ENCODE assay signal across 15 mouse cellular contexts in the genomic region with DNA sequence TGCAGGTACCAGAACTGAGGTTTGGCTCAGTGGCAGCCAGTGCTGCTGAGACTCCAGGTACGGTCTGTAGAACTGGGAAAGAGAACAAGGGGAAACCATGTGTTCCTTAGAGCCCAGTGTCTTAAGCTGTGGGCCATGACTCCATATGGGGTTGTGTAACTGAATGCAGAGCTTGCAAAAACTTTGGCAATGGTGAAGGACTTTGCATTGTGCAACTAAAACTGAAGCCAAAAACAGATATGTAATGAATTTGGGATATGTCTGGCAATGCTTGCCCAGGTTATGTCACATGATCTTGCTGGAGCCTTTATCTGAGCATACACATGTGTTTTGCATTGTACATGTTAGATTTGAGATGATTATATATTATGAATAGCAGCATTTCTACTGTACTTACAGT. TPM values are rescaled to one million over a fixed set of nuclear protein-coding genes. Genes with fewer than 3 reads are reported as not detected.
DNase-seq lines count a peak whose midpoint lies in the region; ATAC-seq lines count a peak whose summit lies in the region.
"Had no signal": no experiment of that assay in that cellular context is flagged by ENCODE, and none has a peak within 500 bp of the region (broad histone marks: within the 10 kb centered on the region; RNA-seq: fewer than 3 reads in every experiment).

No protein-coding gene starts in this region.

- ATAC-seq in embryonic facial prominence, embryonic 13.5 days (ENCODE audit: insufficient number of reproducible peaks, insufficient read depth, low FRiP score, low TSS enrichment, low read depth), result no peak
- ATAC-seq in midbrain, embryonic 13.5 days, result no peak
- ATAC-seq in midbrain, embryonic 11.5 days (ENCODE audit: low FRiP score), result no peak
- ATAC-seq: intestine, postnatal 0 days had no signal

- H3K27me3 ChIP-seq in embryonic facial prominence, embryonic 13.5 days, result no peaks in the 10 kb centered on the region
- no peaks in the 10 kb centered on the region for H3K27me3 ChIP-seq in embryonic facial prominence, embryonic 10.5 days (replicated peaks; ENCODE audit: low read depth, poor library complexity, severe bottlenecking)
- H3K27me3 ChIP-seq in midbrain, embryonic 13.5 days, result no peaks in the 10 kb centered on the region
- H3K27me3 ChIP-seq in midbrain, embryonic 11.5 days (ENCODE audit: control insufficient read depth, insufficient read depth, low read length), result no peaks in the 10 kb centered on the region

- no peaks in the 10 kb centered on the region for H3K36me3 ChIP-seq in embryonic facial prominence, embryonic 13.5 days
- H3K36me3 ChIP-seq in embryonic facial prominence, embryonic 10.5 days (replicated peaks), result no peaks in the 10 kb centered on the region
- no peaks in the 10 kb centered on the region for H3K36me3 ChIP-seq in midbrain, embryonic 13.5 days
- H3K36me3 ChIP-seq in midbrain, embryonic 11.5 days (ENCODE audit: control insufficient read depth, insufficient read depth, low read length), result no peaks in the 10 kb centered on the region

- H3K4me3 ChIP-seq in embryonic facial prominence, embryonic 13.5 days, result no peak overlapping the region
- no peak overlapping the region for H3K4me3 ChIP-seq in embryonic facial prominence, embryonic 10.5 days
- H3K4me3 ChIP-seq in midbrain, embryonic 13.5 days (replicated peaks), result no peak overlapping the region
- H3K4me3 ChIP-seq in midbrain, embryonic 11.5 days (ENCODE audit: low read depth, low read length), result no peak overlapping the region

- no peaks in the 10 kb centered on the region for H3K9me3 ChIP-seq in embryonic facial prominence, embryonic 13.5 days
- no peaks in the 10 kb centered on the region for H3K9me3 ChIP-seq in embryonic facial prominence, embryonic 10.5 days
- no peaks in the 10 kb centered on the region for H3K9me3 ChIP-seq in midbrain, embryonic 13.5 days
- peaks cover 5% of the 10 kb centered on the region for H3K9me3 ChIP-seq in midbrain, embryonic 11.5 days (ENCODE audit: control insufficient read depth, low read length)

- peaks cover 4% of the 10 kb centered on the region; the same call in 1 of the 2 replicates for H3K4me1 ChIP-seq in embryonic facial prominence, embryonic 13.5 days
- no peaks in the 10 kb centered on the region for H3K4me1 ChIP-seq in embryonic facial prominence, embryonic 10.5 days
- H3K4me1 ChIP-seq in midbrain, embryonic 13.5 days (replicated peaks), result peaks cover 16% of the 10 kb centered on the region
- peaks cover 5% of the 10 kb centered on the region; the same call in 1 of the 2 replicates for H3K4me1 ChIP-seq in midbrain, embryonic 11.5 days (ENCODE audit: control insufficient read depth, insufficient read depth, low read length)

- no peak for DNase-seq in embryonic facial prominence, embryonic 10.5 days (ENCODE audit: low spot score)
- no peak for DNase-seq in midbrain, embryonic 11.5 days (ENCODE audit: low spot score, missing footprints)
- peak; percentile 82 for DNase-seq in gonadal fat pad, adult 2 months (ENCODE audit: low read depth)
- DNase-seq in thymus, postnatal 0 days (ENCODE audit: low spot score), result no peak
- no peak for DNase-seq in heart, postnatal 14 days
- DNase-seq: cerebellum, postnatal 14 days; gastrocnemius, postnatal 36 days; kidney, postnatal 10 days; layer of hippocampus, adult 9-11 months; thymus, postnatal 25 days had no signal

- no peak overlapping the region for H3K9ac ChIP-seq in embryonic facial prominence, embryonic 13.5 days
- no peak overlapping the region for H3K9ac ChIP-seq in midbrain, embryonic 13.5 days (replicated peaks)
- H3K9ac ChIP-seq in midbrain, embryonic 11.5 days (ENCODE audit: low read length), result no peak overlapping the region
- H3K9ac ChIP-seq: hindbrain, embryonic 14.5 days; liver, embryonic 14.5 days had no signal

- H3K27ac ChIP-seq in embryonic facial prominence, embryonic 13.5 days, result peak overlapping the region; percentile 29; the same call in 1 of the 2 replicates
- H3K27ac ChIP-seq in embryonic facial prominence, embryonic 10.5 days (replicated peaks), result no peak overlapping the region
- H3K27ac ChIP-seq in midbrain, embryonic 13.5 days, result peak overlapping the region; percentile 51; the same call in 1 of the 2 replicates
- H3K27ac ChIP-seq in midbrain, embryonic 11.5 days (ENCODE audit: low read depth, low read length), result no peak overlapping the region
- H3K27ac ChIP-seq: liver, embryonic 14.5 days had no signal

- WGBS in embryonic facial prominence, embryonic 13.5 days, result 65% methylated on average over 1 of the region's 1 CpGs
- WGBS in embryonic facial prominence, embryonic 10.5 days, result 90% methylated on average over 1 of the region's 1 CpGs
- WGBS in midbrain, embryonic 13.5 days, result 97% methylated on average over 1 of the region's 1 CpGs
- WGBS in midbrain, embryonic 11.5 days, result 93% methylated on average over 1 of the region's 1 CpGs

- H3K4me2 ChIP-seq in embryonic facial prominence, embryonic 13.5 days, result no peak overlapping the region
- H3K4me2 ChIP-seq in midbrain, embryonic 13.5 days (replicated peaks), result no peak overlapping the region
- no peak overlapping the region for H3K4me2 ChIP-seq in midbrain, embryonic 11.5 days
- H3K4me2 ChIP-seq: hindbrain, embryonic 14.5 days had no signal

- intact Hi-C loops in heart, postnatal 14 days (cut with DNase I), result no loop called here

RNA-seq across cellular contexts. Expression of a gene that starts 53.0 kb away (rescaled TPM):
- polyA plus RNA-seq in embryonic facial prominence, embryonic 13.5 days (2015; fragmentation: Nextera tagmentation; extraction: Ambion mirVana), result 33.4 and 34.4 TPM in 2 replicates
- 61.4 and 71.0 TPM in 2 replicates for polyA plus RNA-seq in embryonic facial prominence, embryonic 10.5 days (2016; fragmentation: Nextera tagmentation; extraction: Ambion mirVana)
- polyA plus RNA-seq in midbrain, embryonic 13.5 days (2015; fragmentation: Nextera tagmentation; extraction: Ambion mirVana), result 73.8 and 76.2 TPM in 2 replicates
- polyA plus RNA-seq in midbrain, embryonic 11.5 days (2014; fragmentation: Nextera tagmentation; extraction: Ambion mirVana), result 83.7 and 86.7 TPM in 2 replicates
- 4.8 and 6.2 TPM in 2 replicates for polyA plus RNA-seq in gonadal fat pad, adult 2 months (2012; rRNA removed)
- 4.7 and 5.6 TPM in 2 replicates for polyA plus RNA-seq in thymus, postnatal 0 days (2015; fragmentation: Nextera tagmentation; extraction: Ambion mirVana)
- total RNA-seq in heart, postnatal 14 days (2021), result 10 to 100 TPM; 20.7 to 22.2 TPM

Comparison
In these comparisons a context has a peak if more than half of its experiments do, and no peak if none do; other contexts are left out.
1. H3K27ac ChIP-seq: peak in embryonic facial prominence, embryonic 13.5 days (single experiment) and midbrain, embryonic 13.5 days (single experiment); none in embryonic facial prominence, embryonic 10.5 days (single experiment) and midbrain, embryonic 11.5 days (single experiment).